Mouse (Mus musculus): ENCODE measurements at regions not wholly inside any gene's neighbourhood (a gene's known extent, or its start where the extent isn't known, plus 50 kb on each side); places are given as distances from the start of the nearest gene placed in this dataset.

DNA sequence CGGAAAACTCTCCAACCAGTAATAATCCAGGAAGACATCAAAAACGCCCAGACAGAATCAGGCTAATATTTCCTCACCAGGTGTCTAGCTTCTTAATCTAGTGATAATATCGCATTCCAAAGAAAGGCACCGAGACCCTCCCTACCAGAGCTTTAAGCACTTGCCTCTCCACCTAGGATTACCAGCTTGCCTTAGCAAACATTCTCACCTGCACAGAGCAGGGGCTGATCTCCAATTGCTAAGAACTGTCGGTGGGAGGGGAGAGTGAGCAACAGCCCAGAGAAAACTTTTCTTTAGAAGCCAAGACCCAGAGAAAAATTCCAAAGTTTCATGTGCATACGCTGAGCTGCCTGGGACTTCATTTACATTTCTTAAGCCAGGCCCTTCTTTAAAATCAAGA, 511.6 kb upstream of the Atp11b start:
- Histone ChIP-seq H3K27ac (ENCODE audit: insufficient read depth, low read depth, low read length) (no peak overlapping the region), H3K4me1 (ENCODE audit: control insufficient read depth, insufficient read depth, low read length) (peaks cover 2% of the 10 kb centered on the region; the same call in 1 of the 2 replicates), H3K4me3 (ENCODE audit: insufficient read depth, low read depth, low read length) (no peak overlapping the region)
- TF ChIP-seq CTCF (IDR thresholded peaks at IDR 0.05; ENCODE audit: insufficient read depth, low read depth, low read length) (no peak), POLR2A (IDR thresholded peaks at IDR 0.05; ENCODE audit: insufficient read depth, low read depth, low read length) (no peak)
- 67% methylated on average over 6 of the region's 6 CpGs for WGBS

DNA sequence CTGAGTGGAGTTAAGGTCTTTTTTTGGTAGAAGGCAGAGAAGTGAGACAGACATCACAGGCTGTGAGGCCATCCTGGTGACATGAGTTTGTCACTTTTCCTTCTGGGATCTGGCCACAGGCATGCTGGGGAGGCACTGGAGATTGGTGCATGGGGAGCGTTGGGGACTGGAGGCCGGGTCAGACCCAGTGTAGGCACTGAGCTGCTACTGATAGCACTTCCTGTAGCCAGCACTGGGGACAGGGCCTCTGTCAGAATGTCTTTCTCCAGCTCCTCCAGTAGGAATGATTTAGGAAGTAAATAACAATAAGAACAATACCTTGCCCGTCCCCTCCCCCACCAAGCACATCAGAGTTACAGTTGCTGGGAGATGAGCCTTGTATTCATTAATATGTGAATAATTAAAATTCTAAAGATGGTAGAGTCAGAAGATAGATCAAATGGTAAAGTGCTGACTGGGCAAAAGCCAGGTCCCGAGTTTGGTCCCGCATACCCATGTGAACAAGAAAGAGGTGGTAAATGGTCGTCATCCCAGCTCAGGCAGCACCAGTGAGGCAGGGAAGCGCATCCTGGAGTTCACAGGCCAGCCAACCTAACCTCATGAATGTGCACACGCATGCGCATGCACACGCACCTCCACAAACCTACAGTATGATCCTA, 510.9 kb upstream of the Atp11b start:
- Histone ChIP-seq H3K27ac (ENCODE audit: insufficient read depth, low read depth, low read length) (no peak overlapping the region), H3K4me1 (ENCODE audit: control insufficient read depth, insufficient read depth, low read length) (peaks cover 2% of the 10 kb centered on the region; the same call in 1 of the 2 replicates), H3K4me3 (ENCODE audit: insufficient read depth, low read depth, low read length) (no peak overlapping the region)
- 84% methylated on average over 10 of the region's 10 CpGs for WGBS
- TF ChIP-seq CTCF (IDR thresholded peaks at IDR 0.05; ENCODE audit: insufficient read depth, low read depth, low read length) (no peak), POLR2A (IDR thresholded peaks at IDR 0.05; ENCODE audit: insufficient read depth, low read depth, low read length) (no peak)

DNA sequence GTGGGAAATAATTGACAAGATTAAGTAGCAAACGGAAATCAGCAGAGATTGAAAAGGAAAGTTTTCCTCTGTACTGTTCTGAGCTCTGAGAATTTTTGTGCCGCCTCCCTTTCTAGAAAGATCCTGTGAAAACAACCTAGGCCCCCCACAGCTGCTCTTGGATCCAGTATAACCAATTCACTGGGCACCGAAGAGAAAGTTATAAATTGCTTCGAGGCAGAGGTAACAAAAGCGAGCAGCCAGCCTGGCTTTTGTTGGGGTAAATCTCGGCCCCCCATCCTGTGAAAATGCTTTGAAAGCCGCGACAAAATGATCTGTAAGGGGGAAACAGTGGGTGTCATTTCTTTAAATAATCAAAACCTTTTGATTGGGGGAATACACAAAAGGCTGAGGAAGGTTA, 508.9 kb upstream of the Atp11b start:
- peaks cover 2% of the 10 kb centered on the region; the same call in 1 of the 2 replicates for H3K4me1 ChIP-seq (ENCODE audit: control insufficient read depth, insufficient read depth, low read length)
- no peak overlapping the region for H3K27ac ChIP-seq (ENCODE audit: insufficient read depth, low read depth, low read length)
- no peak overlapping the region for H3K4me3 ChIP-seq (ENCODE audit: insufficient read depth, low read depth, low read length)
- TF ChIP-seq CTCF (IDR thresholded peaks at IDR 0.05; ENCODE audit: insufficient read depth, low read depth, low read length) (no peak), POLR2A (IDR thresholded peaks at IDR 0.05; ENCODE audit: insufficient read depth, low read depth, low read length) (no peak)
- WGBS, result 64% methylated on average over 8 of the region's 8 CpGs

DNA sequence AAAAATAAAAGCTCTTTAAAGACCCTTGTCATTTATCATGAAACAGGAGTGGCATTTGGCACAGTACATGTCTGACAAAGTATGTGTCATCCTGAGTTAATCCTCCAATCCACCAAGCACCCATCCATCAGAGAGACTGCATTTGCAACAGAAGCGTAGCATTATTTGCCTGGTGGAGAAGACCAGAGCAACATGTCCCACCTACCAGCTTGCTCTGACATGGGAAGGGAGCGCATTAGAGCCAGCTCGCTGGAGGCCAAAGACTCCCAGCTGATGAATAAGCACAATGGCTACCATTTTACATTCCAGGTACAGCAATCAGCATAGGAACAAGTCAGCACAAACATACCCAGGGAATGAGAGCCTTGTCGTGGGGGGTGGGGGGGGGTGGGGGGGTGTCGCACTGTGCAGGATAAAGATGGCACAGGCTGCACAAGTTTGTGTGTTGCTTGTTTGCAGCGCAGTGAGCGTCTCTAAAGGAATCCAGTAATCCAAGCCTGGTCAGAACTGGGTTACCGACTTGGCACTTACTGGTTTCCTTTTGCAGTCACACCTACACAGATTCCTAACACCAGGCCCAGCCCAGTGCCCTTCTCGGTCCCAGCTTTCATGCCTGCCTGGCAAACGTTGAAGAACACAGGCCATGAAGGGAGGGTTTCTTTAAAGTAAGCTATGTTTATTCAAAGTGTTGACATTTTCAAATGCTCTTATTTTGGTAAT, 507.8 kb upstream of the Atp11b start:
- Histone ChIP-seq H3K4me1 (ENCODE audit: control insufficient read depth, insufficient read depth, low read length) (peaks cover 2% of the 10 kb centered on the region; the same call in 1 of the 2 replicates), H3K27ac (ENCODE audit: insufficient read depth, low read depth, low read length) (no peak overlapping the region), H3K4me3 (ENCODE audit: insufficient read depth, low read depth, low read length) (no peak overlapping the region)
- TF ChIP-seq CTCF (IDR thresholded peaks at IDR 0.05; ENCODE audit: insufficient read depth, low read depth, low read length), result no peak
- no peak for TF ChIP-seq POLR2A (IDR thresholded peaks at IDR 0.05; ENCODE audit: insufficient read depth, low read depth, low read length)
- WGBS, result 61% methylated on average over 10 of the region's 10 CpGs

DNA sequence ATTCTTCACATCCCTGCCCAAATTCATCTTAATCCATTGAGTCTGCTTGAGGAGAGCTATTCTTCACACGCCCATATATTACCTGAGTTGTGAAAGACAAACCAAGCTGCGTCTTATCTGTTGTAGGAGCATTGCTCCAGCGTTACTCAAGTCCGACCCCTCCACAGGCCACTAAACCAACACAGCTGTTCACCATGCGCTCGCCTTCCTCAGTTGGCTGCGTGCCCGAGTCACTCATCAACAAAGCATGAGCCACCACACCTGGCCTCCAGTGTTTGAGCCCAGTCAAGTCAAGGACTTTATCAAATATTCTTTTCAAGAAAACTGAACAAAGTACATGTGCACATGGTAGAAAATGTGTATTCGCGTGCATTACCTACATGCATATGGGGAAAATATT, 504.7 kb upstream of the Atp11b start:
- H3K4me3 ChIP-seq (ENCODE audit: insufficient read depth, low read depth, low read length), result no peak overlapping the region
- WGBS, result 88% methylated on average over 10 of the region's 10 CpGs
- TF ChIP-seq POLR2A (IDR thresholded peaks at IDR 0.05; ENCODE audit: insufficient read depth, low read depth, low read length), result no peak
- TF ChIP-seq CTCF (IDR thresholded peaks at IDR 0.05; ENCODE audit: insufficient read depth, low read depth, low read length), result no peak
- H3K27ac ChIP-seq (ENCODE audit: insufficient read depth, low read depth, low read length), result no peak overlapping the region
- peaks cover 2% of the 10 kb centered on the region; the same call in 1 of the 2 replicates for H3K4me1 ChIP-seq (ENCODE audit: control insufficient read depth, insufficient read depth, low read length)

DNA sequence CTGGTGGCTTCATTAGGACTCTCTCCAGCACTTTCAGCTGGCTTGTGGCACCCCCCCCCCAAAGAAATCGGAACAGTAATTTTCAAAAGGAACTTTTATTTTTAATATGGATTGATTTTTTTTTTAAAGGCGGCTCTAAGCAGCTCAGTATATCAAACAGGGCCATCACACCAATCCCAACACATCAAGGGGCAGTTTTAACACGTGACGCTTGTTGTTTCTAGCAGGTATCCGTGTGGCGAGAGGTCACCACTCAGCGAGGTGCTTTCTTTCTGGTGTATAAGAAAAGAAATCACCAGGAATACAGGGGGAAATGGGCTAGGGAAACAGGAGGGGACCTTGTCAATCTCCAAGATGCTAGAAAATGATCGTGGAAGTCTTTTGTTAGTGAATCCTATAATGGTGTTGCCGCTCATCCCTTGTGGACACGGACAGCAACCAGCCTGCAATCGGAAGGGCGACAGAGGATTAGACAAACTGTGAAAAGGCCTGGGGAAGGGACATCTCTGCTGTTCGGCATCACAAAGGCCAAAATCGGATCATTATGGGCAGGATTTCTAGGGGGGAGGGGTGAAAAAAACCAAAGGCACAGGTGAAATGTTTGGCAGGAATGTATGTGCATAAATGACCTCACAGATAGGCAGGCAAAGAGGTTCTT, 503.7 kb upstream of the Atp11b start:
- 87% methylated on average over 14 of the region's 14 CpGs for WGBS
- Histone ChIP-seq H3K4me3 (ENCODE audit: insufficient read depth, low read depth, low read length) (no peak overlapping the region), H3K27ac (ENCODE audit: insufficient read depth, low read depth, low read length) (no peak overlapping the region), H3K4me1 (ENCODE audit: control insufficient read depth, insufficient read depth, low read length) (peaks cover 2% of the 10 kb centered on the region; the same call in 1 of the 2 replicates)
- no peak for TF ChIP-seq POLR2A (IDR thresholded peaks at IDR 0.05; ENCODE audit: insufficient read depth, low read depth, low read length)
- no peak for TF ChIP-seq CTCF (IDR thresholded peaks at IDR 0.05; ENCODE audit: insufficient read depth, low read depth, low read length)

DNA sequence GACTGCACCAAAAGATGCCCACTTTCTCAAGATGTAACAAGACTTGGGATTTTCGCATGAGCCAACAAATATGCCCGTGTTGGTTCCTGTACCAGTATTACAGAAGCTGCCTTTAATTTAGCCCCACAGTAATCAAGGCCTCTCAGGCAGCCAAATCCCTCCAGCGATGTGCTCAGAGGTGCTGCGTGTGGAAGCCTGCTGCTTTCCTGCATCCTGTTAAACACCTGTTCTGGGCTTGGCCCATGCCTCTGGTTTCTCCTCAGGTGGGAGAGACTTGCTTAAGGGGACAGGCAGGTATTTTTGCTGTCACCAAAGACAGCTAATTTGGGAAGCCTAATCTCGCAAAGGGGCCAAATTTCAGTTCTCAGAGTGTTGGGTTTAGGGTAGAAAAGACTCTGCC, 500.0 kb upstream of the Atp11b start:
- Histone ChIP-seq H3K27ac (ENCODE audit: insufficient read depth, low read depth, low read length) (no peak overlapping the region), H3K4me3 (ENCODE audit: insufficient read depth, low read depth, low read length) (no peak overlapping the region), H3K4me1 (ENCODE audit: control insufficient read depth, insufficient read depth, low read length) (no peaks in the 10 kb centered on the region)
- 77% methylated on average over 5 of the region's 5 CpGs for WGBS
- TF ChIP-seq CTCF (IDR thresholded peaks at IDR 0.05; ENCODE audit: insufficient read depth, low read depth, low read length) (no peak), POLR2A (IDR thresholded peaks at IDR 0.05; ENCODE audit: insufficient read depth, low read depth, low read length) (no peak)

DNA sequence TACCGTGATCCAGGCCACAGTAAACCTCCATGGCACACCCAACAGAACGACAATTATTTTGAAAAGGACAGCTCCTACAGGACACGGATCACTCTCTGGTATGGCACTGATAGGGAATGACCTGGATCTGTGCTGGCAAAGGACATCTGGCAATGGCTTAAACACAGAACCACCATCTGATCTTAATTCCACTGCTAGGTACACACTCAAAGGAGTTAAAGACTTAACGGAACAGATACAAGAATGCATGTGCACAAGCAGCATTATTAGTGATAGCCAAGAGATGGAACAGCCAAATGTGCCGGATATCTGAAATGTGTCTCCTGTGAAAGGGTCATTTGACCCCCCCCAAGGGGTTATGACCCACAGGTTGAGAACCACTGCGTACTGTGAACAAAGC, 493.0 kb upstream of the Atp11b start:
- Histone ChIP-seq H3K27ac (ENCODE audit: insufficient read depth, low read depth, low read length) (no peak overlapping the region), H3K4me3 (ENCODE audit: insufficient read depth, low read depth, low read length) (no peak overlapping the region), H3K4me1 (ENCODE audit: control insufficient read depth, insufficient read depth, low read length) (no peaks in the 10 kb centered on the region)
- WGBS, result 94% methylated on average over 6 of the region's 6 CpGs
- TF ChIP-seq POLR2A (IDR thresholded peaks at IDR 0.05; ENCODE audit: insufficient read depth, low read depth, low read length) (no peak), CTCF (IDR thresholded peaks at IDR 0.05; ENCODE audit: insufficient read depth, low read depth, low read length) (no peak)

DNA sequence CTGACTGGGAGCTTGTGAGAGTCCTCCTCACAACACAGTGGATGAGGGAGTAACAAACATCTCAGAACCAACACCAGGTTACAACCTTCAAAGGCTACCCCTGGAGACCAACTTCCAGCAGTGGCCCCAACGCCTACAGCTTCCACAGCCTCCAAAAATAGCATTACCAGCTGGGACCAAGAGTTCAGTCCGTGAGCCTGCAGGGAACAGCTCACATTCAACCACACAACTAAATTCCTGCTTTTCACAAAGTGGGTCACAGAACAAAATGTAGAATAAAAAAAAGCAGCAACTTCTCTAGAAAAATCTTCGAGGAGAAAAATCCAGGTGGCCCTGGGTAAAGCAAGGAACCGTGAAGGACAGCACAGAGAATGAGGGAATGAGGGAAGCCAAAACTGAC, 485.0 kb upstream of the Atp11b start:
- TF ChIP-seq CTCF (IDR thresholded peaks at IDR 0.05; ENCODE audit: insufficient read depth, low read depth, low read length), result no peak
- Histone ChIP-seq H3K27ac (ENCODE audit: insufficient read depth, low read depth, low read length) (no peak overlapping the region), H3K4me1 (ENCODE audit: control insufficient read depth, insufficient read depth, low read length) (peaks cover 10% of the 10 kb centered on the region), H3K4me3 (ENCODE audit: insufficient read depth, low read depth, low read length) (no peak overlapping the region)
- WGBS, result 35% methylated on average over 4 of the region's 4 CpGs
